9 mouse cellular contexts compared by ENCODE assay signal in genomic region chr7:125576982-125577381, GRCm38 (mm10). TPM values are rescaled to one million over a fixed set of nuclear protein-coding genes. Genes with fewer than 3 reads are reported as not detected.
A peak's percentile ranks its signal among the peaks of the same experiment; 100 is the strongest.
DNase-seq lines count a peak whose midpoint lies in the region; ATAC-seq and TF ChIP-seq lines count a peak whose summit lies in the region.
"Had no signal": no experiment of that assay in that cellular context is flagged by ENCODE, and none has a peak within 500 bp of the region (broad histone marks: within the 10 kb centered on the region; RNA-seq: fewer than 3 reads in every experiment).

No protein-coding gene starts in this region.

- DNase-seq in kidney, adult 2 months = peak; percentile 87
- DNase-seq in adrenal gland, postnatal 25 days = peak; percentile 76
- DNase-seq in lung, embryonic 14.5 days = peak; percentile 87
- DNase-seq in embryo, embryonic 10 days (ENCODE audit: low spot score) = no peak
- no peak for DNase-seq in left cerebral cortex, adult 8-10 months (ENCODE audit: low spot score in 2 of 2)

- H3K4me1 ChIP-seq in kidney, adult 2 months (ENCODE audit: control insufficient read depth, insufficient read depth, low read length) = no peaks in the 10 kb centered on the region
- H3K4me1 ChIP-seq in kidney, embryonic 15.5 days = peaks cover 37% of the 10 kb centered on the region
- peaks cover 33% of the 10 kb centered on the region for H3K4me1 ChIP-seq in heart, embryonic 15.5 days (replicated peaks)
- peaks cover 26% of the 10 kb centered on the region for H3K4me1 ChIP-seq in lung, embryonic 14.5 days (ENCODE audit: insufficient read depth)

- H3K27me3 ChIP-seq in kidney, adult 2 months (replicated peaks; ENCODE audit: control insufficient read depth, insufficient read depth, low read length) = no peaks in the 10 kb centered on the region
- H3K27me3 ChIP-seq in kidney, embryonic 15.5 days = no peaks in the 10 kb centered on the region
- no peaks in the 10 kb centered on the region for H3K27me3 ChIP-seq in heart, embryonic 15.5 days
- H3K27me3 ChIP-seq in lung, embryonic 14.5 days (ENCODE audit: insufficient read depth, low read length) = no peaks in the 10 kb centered on the region

- 41% methylated on average over 7 of the region's 7 CpGs for WGBS in kidney, adult 2 months
- WGBS in kidney, embryonic 15.5 days = 65% methylated on average over 7 of the region's 7 CpGs
- WGBS in heart, embryonic 15.5 days = 42% methylated on average over 7 of the region's 7 CpGs
- WGBS in lung, embryonic 14.5 days = 40% methylated on average over 7 of the region's 7 CpGs

- H3K4me2 ChIP-seq in kidney, embryonic 15.5 days = no peak overlapping the region
- H3K4me2 ChIP-seq in heart, embryonic 15.5 days = no peak overlapping the region
- no peak overlapping the region for H3K4me2 ChIP-seq in lung, embryonic 14.5 days

- H3K9ac ChIP-seq in kidney, embryonic 15.5 days = no peak overlapping the region
- no peak overlapping the region for H3K9ac ChIP-seq in heart, embryonic 15.5 days
- H3K9ac ChIP-seq in lung, embryonic 14.5 days = no peak overlapping the region

- H3K36me3 ChIP-seq in kidney, adult 2 months (ENCODE audit: control insufficient read depth, insufficient read depth, low read length) = no peaks in the 10 kb centered on the region; the same call in 1 of the 2 replicates
- peaks cover 27% of the 10 kb centered on the region; the same call in 1 of the 2 replicates for H3K36me3 ChIP-seq in kidney, embryonic 15.5 days
- H3K36me3 ChIP-seq in heart, embryonic 15.5 days = no peaks in the 10 kb centered on the region
- H3K36me3 ChIP-seq in lung, embryonic 14.5 days (ENCODE audit: insufficient read depth) = peaks cover 15% of the 10 kb centered on the region; the same call in 1 of the 2 replicates

- TF ChIP-seq POLR2A in kidney, adult 2 months (IDR thresholded peaks at IDR 0.05; ENCODE audit: low read depth, low read length) = no peak

- H3K9me3 ChIP-seq in kidney, embryonic 15.5 days (replicated peaks) = no peaks in the 10 kb centered on the region
- no peaks in the 10 kb centered on the region for H3K9me3 ChIP-seq in heart, embryonic 15.5 days (replicated peaks)
- no peaks in the 10 kb centered on the region for H3K9me3 ChIP-seq in lung, embryonic 14.5 days (ENCODE audit: low read depth, low read length)

- H3K27ac ChIP-seq in kidney, adult 2 months (ENCODE audit: insufficient read depth, low read depth, low read length) = no peak overlapping the region
- no peak overlapping the region for H3K27ac ChIP-seq in kidney, embryonic 15.5 days
- H3K27ac ChIP-seq in heart, embryonic 15.5 days = peak overlapping the region; percentile 37; the same call in 1 of the 2 replicates
- peak overlapping the region; percentile 42; the same call in 1 of the 2 replicates for H3K27ac ChIP-seq in lung, embryonic 14.5 days (ENCODE audit: low read depth)

- no peak for ATAC-seq in kidney, embryonic 15.5 days (replicated peaks; ENCODE audit: low FRiP score)
- no peak for ATAC-seq in heart, embryonic 15.5 days (replicated peaks; ENCODE audit: insufficient number of reproducible peaks, insufficient read depth, low FRiP score, low read depth)
- peak; percentile 60 for ATAC-seq in lung, embryonic 14.5 days (ENCODE audit: insufficient read depth)
- ATAC-seq in erythroblast, adult 5-6 weeks (replicated peaks; ENCODE audit: low FRiP score, poor library complexity, severe bottlenecking) = no peak

- no peak overlapping the region for H3K4me3 ChIP-seq in kidney, adult 2 months (ENCODE audit: insufficient read depth, low read depth, low read length)
- H3K4me3 ChIP-seq in kidney, embryonic 15.5 days (replicated peaks) = no peak overlapping the region
- H3K4me3 ChIP-seq in heart, embryonic 15.5 days = no peak overlapping the region
- H3K4me3 ChIP-seq in lung, embryonic 14.5 days (ENCODE audit: low read depth, low read length) = no peak overlapping the region
- H3K4me3 ChIP-seq: erythroblast, embryonic 14.5 days had no signal

- TF ChIP-seq CTCF in kidney, adult 2 months (conservative IDR thresholded peaks at IDR 0.05; ENCODE audit: insufficient read depth, insufficient read length, low read depth, low read length) = no peak
- no peak for TF ChIP-seq CTCF in lung, embryonic 14.5 days (IDR thresholded peaks at IDR 0.05; ENCODE audit: low read depth)

RNA-seq across cellular contexts. Expression of gene Il4ra, which starts 25.1 kb away (rescaled TPM):
- 16.1 and 20.3 TPM in 2 replicates for polyA plus RNA-seq in kidney, adult 2 months (2012; rRNA removed)
- polyA plus RNA-seq in kidney, embryonic 15.5 days (2015; fragmentation: Nextera tagmentation; extraction: Ambion mirVana) = 8.6 and 10.4 TPM in 2 replicates
- total RNA-seq in adrenal gland, postnatal 25 days (2021) = 100 and 101 TPM in 2 replicates
- polyA plus RNA-seq in heart, embryonic 15.5 days (2015; fragmentation: Nextera tagmentation; extraction: Ambion mirVana) = 4.5 and 8.4 TPM in 2 replicates
- polyA plus RNA-seq in lung, embryonic 14.5 days (2014; fragmentation: Nextera tagmentation; extraction: Ambion mirVana) = 11.3 and 12.6 TPM in 2 replicates
- total RNA-seq in erythroblast, adult 5-6 weeks (2015; ENCODE audit: low replicate concordance) = 1.3 and 6.1 TPM in 2 replicates
- total RNA-seq in erythroblast, adult 5-6 weeks (2017; ENCODE audit: low replicate concordance) = 4.0 and 6.1 TPM in 2 replicates
- total RNA-seq in left cerebral cortex, adult 8-10 months (2022) = 10 to 100 TPM in 1 of 4 experiments, 1 to 10 TPM in 3; 5.2 to 10.1 (median 8.0) TPM

RNA-seq across cellular contexts. Expression of gene Il21r, which starts 26.2 kb away (rescaled TPM):
- 1.4 and 6.4 TPM in 2 replicates for polyA plus RNA-seq in kidney, adult 2 months (2012; rRNA removed)
- 0.24 and 0.31 TPM in 2 replicates for polyA plus RNA-seq in kidney, embryonic 15.5 days (2015; fragmentation: Nextera tagmentation; extraction: Ambion mirVana)
- 0.43 TPM in 1 of 2 replicates, not detected in the other for total RNA-seq in adrenal gland, postnatal 25 days (2021)
- polyA plus RNA-seq in heart, embryonic 15.5 days (2015; fragmentation: Nextera tagmentation; extraction: Ambion mirVana) = 0.20 and 1.1 TPM in 2 replicates
- 0.14 and 0.41 TPM in 2 replicates for polyA plus RNA-seq in lung, embryonic 14.5 days (2014; fragmentation: Nextera tagmentation; extraction: Ambion mirVana)
- total RNA-seq in erythroblast, adult 5-6 weeks (2015; ENCODE audit: low replicate concordance) = 1.3 TPM in 2 replicates
- 0.42 and 0.43 TPM in 2 replicates for total RNA-seq in erythroblast, adult 5-6 weeks (2017; ENCODE audit: low replicate concordance)
- 1 to 10 TPM; 1.3 to 2.9 (median 2.1) TPM for total RNA-seq in left cerebral cortex, adult 8-10 months (2022)

Comparison
In these comparisons a context has a peak if more than half of its experiments do, and no peak if none do; other contexts are left out.
1. DNase-seq: peak in kidney, adult 2 months (single experiment), adrenal gland, postnatal 25 days (single experiment) and lung, embryonic 14.5 days (single experiment); none in embryo, embryonic 10 days (single experiment) and left cerebral cortex, adult 8-10 months (0 of 2).
2. H3K27ac ChIP-seq: peak in heart, embryonic 15.5 days (single experiment) and lung, embryonic 14.5 days (single experiment); none in kidney, adult 2 months (single experiment) and kidney, embryonic 15.5 days (single experiment).